Mouse (Mus musculus) kidney, postnatal 25 days (tissue): ENCODE results near the gene Tnnt2.
A peak's percentile ranks its signal among the peaks of the same experiment; 100 is the strongest.

Source experiments
- DNase-seq, 2 experiments: peaks; one replicate each; pipeline ENCODE4 v3.0.0; 2021; ENCODE audit warnings: mixed read lengths in 2 of 2

Tnnt2 gene

GRCm38 (mm10) chr1:135856070-135856469 lies 19.9 kb downstream of the Tnnt2 start:
- DNase-seq = no peak

- DNase-seq = no peak
Measured at GRCm38 (mm10) chr1:135857137-135857775, 21.1 kb downstream of the Tnnt2 start.

- no peak for DNase-seq
Measured at GRCm38 (mm10) chr1:135858533-135858932, 22.4 kb downstream of the Tnnt2 start.

GRCm38 (mm10) chr1:135861091-135861490 lies 24.9 kb downstream of the Tnnt2 start:
- DNase-seq = no peak

- no peak for DNase-seq
Measured at GRCm38 (mm10) chr1:135861980-135862552, 25.9 kb downstream of the Tnnt2 start.

- no peak for DNase-seq
Measured at GRCm38 (mm10) chr1:135862561-135862960, 26.4 kb downstream of the Tnnt2 start.

GRCm38 (mm10) chr1:135863786-135864335 lies 27.7 kb downstream of the Tnnt2 start:
- DNase-seq = no peak

- DNase-seq = no peak
Measured at GRCm38 (mm10) chr1:135864830-135865229, 28.7 kb downstream of the Tnnt2 start.

- DNase-seq = peak; percentile 74 to 82
Measured at GRCm38 (mm10) chr1:135865518-135866194, 29.5 kb downstream of the Tnnt2 start.

GRCm38 (mm10) chr1:135868570-135868969 lies 32.4 kb downstream of the Tnnt2 start:
- DNase-seq = no peak

- DNase-seq = no peak
Measured at GRCm38 (mm10) chr1:135872991-135873390, 36.8 kb downstream of the Tnnt2 start.

GRCm38 (mm10) chr1:135877248-135877647 lies 41.1 kb downstream of the Tnnt2 start:
- no peak for DNase-seq

GRCm38 (mm10) chr1:135882385-135883109 lies 46.4 kb downstream of the Tnnt2 start:
- DNase-seq = peak; percentile 55 to 79

GRCm38 (mm10) chr1:135889461-135890185 lies 53.5 kb downstream of the Tnnt2 start:
- no peak for DNase-seq

GRCm38 (mm10) chr1:135891424-135892216 lies 55.5 kb downstream of the Tnnt2 start:
- no peak for DNase-seq

- no peak for DNase-seq
Measured at GRCm38 (mm10) chr1:135892233-135892632, 56.1 kb downstream of the Tnnt2 start.

- DNase-seq = no peak
Measured at GRCm38 (mm10) chr1:135892764-135893163, 56.6 kb downstream of the Tnnt2 start.

- DNase-seq = no peak
Measured at GRCm38 (mm10) chr1:135893377-135893776, 57.2 kb downstream of the Tnnt2 start.

- DNase-seq = no peak
Measured at GRCm38 (mm10) chr1:135895367-135895766, 59.2 kb downstream of the Tnnt2 start.

- DNase-seq = no peak
Measured at GRCm38 (mm10) chr1:135899295-135899694, 63.1 kb downstream of the Tnnt2 start.

- no peak for DNase-seq
Measured at GRCm38 (mm10) chr1:135899991-135900515, 63.9 kb downstream of the Tnnt2 start.
